Mouse (Mus musculus) kidney, postnatal 0 days (tissue): ENCODE data around the gene Abcb1b. TPM values are rescaled to one million over a fixed set of nuclear protein-coding genes. Genes with fewer than 3 reads are reported as not detected.

Experiments used
- ATAC-seq: fragments of 200-750 bp; cut with Nextera tagmentation; replicated peaks from 2 replicates; pipeline ENCODE4 v1.8.0; 2017; ENCODE audit warnings: low read depth, moderate number of reproducible peaks, moderate TSS enrichment, moderate library complexity; ENCODE audit not compliant: low FRiP score
- DNase-seq: peaks from one replicate; pipeline ENCODE4 v3.0.0-alpha.2; 2016; ENCODE audit warnings: low spot score
- H3K27ac ChIP-seq: fragments of 300-500 bp; sonication (generic); 2 replicates; pipeline ENCODE4 v1.5.1; 2014; ENCODE audit warnings: mild to moderate bottlenecking
- H3K27me3 ChIP-seq: fragments of 300-500 bp; sonication (generic); 2 replicates; pipeline ENCODE4 v1.6.1; 2014; ENCODE audit warnings: low read length, mixed read lengths; ENCODE audit not compliant: insufficient read depth
- H3K36me3 ChIP-seq: fragments of 300-500 bp; sonication (generic); 2 replicates; pipeline ENCODE4 v1.6.1; 2014; ENCODE audit warnings: low read length, mixed read lengths; ENCODE audit not compliant: insufficient read depth
- H3K4me1 ChIP-seq: fragments of 300-500 bp; sonication (generic); replicated peaks from 2 replicates; pipeline ENCODE4 v1.6.1; 2014; ENCODE audit warnings: antibody characterized with exemption, low read length, mixed read lengths; ENCODE audit not compliant: insufficient read depth
- H3K4me2 ChIP-seq: fragments of 300-500 bp; sonication (generic); 2 replicates; pipeline ENCODE4 v1.6.1; 2014; ENCODE audit warnings: mild to moderate bottlenecking, low read length, moderate library complexity, mixed read lengths
- H3K4me3 ChIP-seq: fragments of 300-500 bp; sonication (generic); replicated peaks from 2 replicates; pipeline ENCODE4 v1.5.1; 2014; ENCODE audit warnings: low read depth, low read length
- H3K9ac ChIP-seq: fragments of 300-500 bp; sonication (generic); 2 replicates; pipeline ENCODE4 v1.6.1; 2014; ENCODE audit warnings: low read depth, low read length
- H3K9me3 ChIP-seq: fragments of 300-500 bp; sonication (generic); replicated peaks from 2 replicates; pipeline ENCODE4 v1.6.1; 2016; ENCODE audit warnings: low read length, inconsistent platforms, mixed read lengths
- CTCF ChIP-seq: IDR thresholded peaks from 2 replicates; pipeline ENCODE4 v1.5.1; 2016; ENCODE audit warnings: antibody characterized with exemption, low read depth, mild to moderate bottlenecking, moderate library complexity
- WGBS: fragments of 180-500 bp; shearing (Covaris S2); extraction: QIAGEN DNeasy Blood & Tissue Kit; methylation state at CpG from one replicate; pipeline ENCODE4 v1.1.7; 2014; 5-methylcytosine and 5-hydroxymethylcytosine counted together
- polyA plus RNA-seq: library from polyadenylated mRNA; unstranded; fragments of >200 nt; fragmentation: Nextera tagmentation; extraction: Ambion mirVana; gene quantifications from 2 replicates; pipeline ENCODE4 v1.2.1, GENCODE M21; 2015

Gene Abcb1b
- polyA plus RNA-seq, 1 experiment from 2014 or later: 1.4 TPM

GRCm38 (mm10) chr5:8877086-8877485 is 79.1 kb downstream of the Abcb1b start:
- Histone ChIP-seq H3K36me3 (no peaks in the 10 kb centered on the region), H3K9me3 (no peaks in the 10 kb centered on the region), H3K4me3 (no peak overlapping the region), H3K27ac (no peak overlapping the region), H3K4me2 (no peak overlapping the region), H3K27me3 (no peaks in the 10 kb centered on the region), H3K9ac (no peak overlapping the region), H3K4me1 (no peaks in the 10 kb centered on the region)
- ATAC-seq (no peak), DNase-seq (no peak)
- TF ChIP-seq CTCF: no peak
- WGBS: 62% methylated on average over 2 of the region's 2 CpGs

- no peak overlapping the region for H3K27ac ChIP-seq
- H3K27me3 ChIP-seq: no peaks in the 10 kb centered on the region
- ATAC-seq (no peak), DNase-seq (no peak)
- H3K9ac ChIP-seq: no peak overlapping the region
- no peaks in the 10 kb centered on the region for H3K9me3 ChIP-seq
- WGBS: 75% methylated on average over 5 of the region's 5 CpGs
- TF ChIP-seq CTCF: no peak
- H3K4me2 ChIP-seq: no peak overlapping the region
- no peaks in the 10 kb centered on the region for H3K4me1 ChIP-seq
- no peak overlapping the region for H3K4me3 ChIP-seq
- no peaks in the 10 kb centered on the region for H3K36me3 ChIP-seq
Measured at GRCm38 (mm10) chr5:8877800-8878199, 79.9 kb downstream of the Abcb1b start.

- H3K9ac ChIP-seq: no peak overlapping the region
- H3K4me3 ChIP-seq: no peak overlapping the region
- 84% methylated on average over 2 of the region's 2 CpGs for WGBS
- ATAC-seq (no peak), DNase-seq (no peak)
- H3K27ac ChIP-seq: no peak overlapping the region
- H3K36me3 ChIP-seq: no peaks in the 10 kb centered on the region
- TF ChIP-seq CTCF: no peak
- no peak overlapping the region for H3K4me2 ChIP-seq
- H3K9me3 ChIP-seq: no peaks in the 10 kb centered on the region
- H3K4me1 ChIP-seq: no peaks in the 10 kb centered on the region
- no peaks in the 10 kb centered on the region for H3K27me3 ChIP-seq
Measured at GRCm38 (mm10) chr5:8885837-8886236, 87.9 kb downstream of the Abcb1b start.

GRCm38 (mm10) chr5:8893300-8894103 is 95.6 kb downstream of the Abcb1b start, which contains the start of gene Abcb4:
Gene Abcb4, plus strand, starts transcription at chr5:8893717.
- 3% methylated on average over 65 of the region's 65 CpGs for WGBS
- peak; percentile 39; the same call in 1 of the 2 replicates for TF ChIP-seq CTCF
- Histone ChIP-seq H3K27me3 (no peaks in the 10 kb centered on the region), H3K4me3 (peak within 1 kb of the TSS; percentile 55), H3K9me3 (no peaks in the 10 kb centered on the region), H3K9ac (peak within 1 kb of the TSS; percentile 35; the same call in 1 of the 2 replicates), H3K36me3 (no peaks in the 10 kb centered on the region), H3K4me1 (0 out of 2 replicates have a peak, but pooled peaks cover 4% of the 10 kb centered on the region), H3K4me2 (peak within 1 kb of the TSS; percentile 97), H3K27ac (no peak within 1 kb of the TSS)
- ATAC-seq (peak; percentile 69), DNase-seq (peak; percentile 26)

GRCm38 (mm10) chr5:8894104-8894425 is 96.1 kb downstream of the Abcb1b start:
- no peak for TF ChIP-seq CTCF
- 0 out of 2 replicates have a peak overlapping the region, but pooled peaks have one; percentile 35 for H3K9ac ChIP-seq
- H3K9me3 ChIP-seq: no peaks in the 10 kb centered on the region
- H3K36me3 ChIP-seq: no peaks in the 10 kb centered on the region
- WGBS: 7% methylated on average over 15 of the region's 15 CpGs
- H3K4me3 ChIP-seq: peak overlapping the region; percentile 55
- H3K4me2 ChIP-seq: peak overlapping the region; percentile 97
- no peak overlapping the region for H3K27ac ChIP-seq
- DNase-seq (no peak), ATAC-seq (no peak)
- H3K27me3 ChIP-seq: no peaks in the 10 kb centered on the region
- H3K4me1 ChIP-seq: 0 out of 2 replicates have a peak, but pooled peaks cover 4% of the 10 kb centered on the region

GRCm38 (mm10) chr5:8894641-8895490 is 96.9 kb downstream of the Abcb1b start:
- Histone ChIP-seq H3K4me2 (no peak overlapping the region), H3K27me3 (no peaks in the 10 kb centered on the region), H3K4me3 (no peak overlapping the region), H3K27ac (no peak overlapping the region), H3K9ac (no peak overlapping the region), H3K9me3 (no peaks in the 10 kb centered on the region), H3K36me3 (no peaks in the 10 kb centered on the region), H3K4me1 (0 out of 2 replicates have a peak, but pooled peaks cover 4% of the 10 kb centered on the region)
- no peak for TF ChIP-seq CTCF
- no peak for DNase-seq
- WGBS: 64% methylated on average over 15 of the region's 15 CpGs
- no peak for ATAC-seq
